Mouse (Mus musculus): Measurements from ENCODE around the gene Dynlt1f. TPM values are rescaled to one million over a fixed set of nuclear protein-coding genes. Genes with fewer than 3 reads are reported as not detected.
"Not testable (repeated sequence)": the region's sequence is repeated elsewhere in the genome, so short reads cannot be mapped to it uniquely, and the experiment has no call there.

Gene Dynlt1f
- polyA plus RNA-seq, 1 experiment from 2014 or later = 224 TPM

- H3K36me3 ChIP-seq (ENCODE audit: control insufficient read depth, insufficient read depth, low read length); H3K27me3 ChIP-seq (ENCODE audit: control insufficient read depth, insufficient read depth, low read depth, low read length); ATAC-seq; H3K4me2 ChIP-seq (ENCODE audit: low read length); H3K4me3 ChIP-seq (ENCODE audit: low read depth, low read length); H3K4me1 ChIP-seq (ENCODE audit: control insufficient read depth, insufficient read depth, low read length); H3K9me3 ChIP-seq (replicated peaks; ENCODE audit: control insufficient read depth, low read length, poor library complexity, severe bottlenecking); H3K9ac ChIP-seq (ENCODE audit: low read depth, low read length); H3K27ac ChIP-seq (ENCODE audit: low read length): not testable (repeated sequence)
- WGBS = no CpG with 5 or more reads among the region's 6 CpGs
These were observed 12.8 kb upstream of the Dynlt1f start for GRCm38 (mm10) chr17:6668522-6668921.

- not testable (repeated sequence) for H3K27me3 ChIP-seq (ENCODE audit: control insufficient read depth, insufficient read depth, low read depth, low read length); H3K9me3 ChIP-seq (replicated peaks; ENCODE audit: control insufficient read depth, low read length, poor library complexity, severe bottlenecking); H3K4me3 ChIP-seq (ENCODE audit: low read depth, low read length); H3K9ac ChIP-seq (ENCODE audit: low read depth, low read length); H3K4me1 ChIP-seq (ENCODE audit: control insufficient read depth, insufficient read depth, low read length); ATAC-seq; H3K27ac ChIP-seq (ENCODE audit: low read length); H3K4me2 ChIP-seq (ENCODE audit: low read length); H3K36me3 ChIP-seq (ENCODE audit: control insufficient read depth, insufficient read depth, low read length)
- WGBS = 99% methylated on average over 4 of the region's 5 CpGs
These were observed 9.7 kb upstream of the Dynlt1f start for GRCm38 (mm10) chr17:6665389-6665788.

- H3K27ac ChIP-seq (ENCODE audit: low read length); H3K4me2 ChIP-seq (ENCODE audit: low read length); H3K4me1 ChIP-seq (ENCODE audit: control insufficient read depth, insufficient read depth, low read length); H3K9ac ChIP-seq (ENCODE audit: low read depth, low read length); H3K36me3 ChIP-seq (ENCODE audit: control insufficient read depth, insufficient read depth, low read length); H3K9me3 ChIP-seq (replicated peaks; ENCODE audit: control insufficient read depth, low read length, poor library complexity, severe bottlenecking); H3K27me3 ChIP-seq (ENCODE audit: control insufficient read depth, insufficient read depth, low read depth, low read length); ATAC-seq; H3K4me3 ChIP-seq (ENCODE audit: low read depth, low read length): not testable (repeated sequence)
- WGBS = 58% methylated on average over 3 of the region's 3 CpGs
These were observed 7.1 kb upstream of the Dynlt1f start for GRCm38 (mm10) chr17:6662840-6663239.

- H3K9ac ChIP-seq (ENCODE audit: low read depth, low read length); H3K9me3 ChIP-seq (replicated peaks; ENCODE audit: control insufficient read depth, low read length, poor library complexity, severe bottlenecking): not testable (repeated sequence)
- 32% methylated on average over 6 of the region's 11 CpGs for WGBS
These were observed 5.6 kb upstream of the Dynlt1f start for GRCm38 (mm10) chr17:6661093-6661816.

GRCm38 (mm10) chr17:6660589-6660988 is 4.9 kb upstream of the Dynlt1f start:
- H3K9ac ChIP-seq (ENCODE audit: low read depth, low read length); H3K27ac ChIP-seq (ENCODE audit: low read length); H3K27me3 ChIP-seq (ENCODE audit: control insufficient read depth, insufficient read depth, low read depth, low read length); H3K4me3 ChIP-seq (ENCODE audit: low read depth, low read length); H3K4me1 ChIP-seq (ENCODE audit: control insufficient read depth, insufficient read depth, low read length); ATAC-seq; H3K36me3 ChIP-seq (ENCODE audit: control insufficient read depth, insufficient read depth, low read length); H3K4me2 ChIP-seq (ENCODE audit: low read length); H3K9me3 ChIP-seq (replicated peaks; ENCODE audit: control insufficient read depth, low read length, poor library complexity, severe bottlenecking): not testable (repeated sequence)
- WGBS = 69% methylated on average over 6 of the region's 6 CpGs

More at GRCm38 (mm10) chr17:6661093-6661816, 5.6 kb upstream of the Dynlt1f start:
- not testable (repeated sequence) for H3K27me3 ChIP-seq (ENCODE audit: control insufficient read depth, insufficient read depth, low read depth, low read length); H3K4me2 ChIP-seq (ENCODE audit: low read length); H3K4me1 ChIP-seq (ENCODE audit: control insufficient read depth, insufficient read depth, low read length); H3K4me3 ChIP-seq (ENCODE audit: low read depth, low read length); H3K27ac ChIP-seq (ENCODE audit: low read length); H3K36me3 ChIP-seq (ENCODE audit: control insufficient read depth, insufficient read depth, low read length); ATAC-seq

DNA sequence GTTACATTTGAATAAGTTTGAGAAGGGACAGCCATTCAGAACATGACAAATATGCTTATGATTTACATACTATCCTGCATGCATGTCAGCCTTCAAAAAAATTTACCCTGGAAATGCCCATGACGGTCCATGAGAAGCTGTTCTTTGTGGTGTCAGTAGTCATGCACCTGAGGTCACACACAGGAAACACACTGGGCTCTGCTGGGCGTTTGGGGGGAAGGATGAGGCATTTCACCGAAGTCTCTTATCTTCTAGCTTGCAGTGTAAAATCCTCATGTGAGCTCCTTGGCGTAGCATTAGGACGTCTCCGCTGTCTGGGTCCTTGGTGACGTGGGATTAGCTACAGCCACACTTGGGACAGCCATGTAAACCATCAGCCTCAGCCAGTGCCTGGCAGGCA is 3.1 kb upstream of the Dynlt1f start, which contains the start of gene Sytl3:
Gene Sytl3, plus strand, starts transcription at position 293 of the 400 bp plus-strand sequence.
- H3K27ac ChIP-seq (ENCODE audit: low read length); ATAC-seq; H3K36me3 ChIP-seq (ENCODE audit: control insufficient read depth, insufficient read depth, low read length); H3K4me2 ChIP-seq (ENCODE audit: low read length); H3K9me3 ChIP-seq (replicated peaks; ENCODE audit: control insufficient read depth, low read length, poor library complexity, severe bottlenecking); H3K4me3 ChIP-seq (ENCODE audit: low read depth, low read length); H3K27me3 ChIP-seq (ENCODE audit: control insufficient read depth, insufficient read depth, low read depth, low read length); H3K4me1 ChIP-seq (ENCODE audit: control insufficient read depth, insufficient read depth, low read length); H3K9ac ChIP-seq (ENCODE audit: low read depth, low read length): not testable (repeated sequence)
- 91% methylated on average over 4 of the region's 7 CpGs for WGBS

DNA sequence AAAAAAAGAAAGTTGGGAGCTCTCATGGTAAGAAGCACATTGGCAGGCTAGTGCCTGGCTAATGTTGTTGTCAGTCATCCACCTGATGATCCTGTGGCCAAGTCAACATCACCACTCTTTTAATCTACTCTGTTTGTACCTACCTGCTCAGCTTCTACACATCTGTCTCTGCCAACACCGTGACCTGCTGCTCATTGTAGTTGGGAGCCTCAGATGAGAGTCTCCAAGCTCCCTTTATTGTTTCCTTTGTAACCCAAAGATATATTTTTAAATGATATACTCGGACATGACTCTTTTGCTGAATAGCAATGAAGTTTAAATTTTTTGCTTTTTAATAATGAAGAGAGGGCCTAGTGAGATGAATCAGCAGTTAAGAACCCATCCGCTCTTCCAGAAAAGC is 771 bp upstream of the Dynlt1f start:
- H3K27ac ChIP-seq (ENCODE audit: low read length); H3K36me3 ChIP-seq (ENCODE audit: control insufficient read depth, insufficient read depth, low read length); ATAC-seq; H3K27me3 ChIP-seq (ENCODE audit: control insufficient read depth, insufficient read depth, low read depth, low read length); H3K4me3 ChIP-seq (ENCODE audit: low read depth, low read length); H3K4me2 ChIP-seq (ENCODE audit: low read length); H3K9ac ChIP-seq (ENCODE audit: low read depth, low read length); H3K4me1 ChIP-seq (ENCODE audit: control insufficient read depth, insufficient read depth, low read length); H3K9me3 ChIP-seq (replicated peaks; ENCODE audit: control insufficient read depth, low read length, poor library complexity, severe bottlenecking): not testable (repeated sequence)
- WGBS = 95% methylated on average over 1 of the region's 3 CpGs

DNA sequence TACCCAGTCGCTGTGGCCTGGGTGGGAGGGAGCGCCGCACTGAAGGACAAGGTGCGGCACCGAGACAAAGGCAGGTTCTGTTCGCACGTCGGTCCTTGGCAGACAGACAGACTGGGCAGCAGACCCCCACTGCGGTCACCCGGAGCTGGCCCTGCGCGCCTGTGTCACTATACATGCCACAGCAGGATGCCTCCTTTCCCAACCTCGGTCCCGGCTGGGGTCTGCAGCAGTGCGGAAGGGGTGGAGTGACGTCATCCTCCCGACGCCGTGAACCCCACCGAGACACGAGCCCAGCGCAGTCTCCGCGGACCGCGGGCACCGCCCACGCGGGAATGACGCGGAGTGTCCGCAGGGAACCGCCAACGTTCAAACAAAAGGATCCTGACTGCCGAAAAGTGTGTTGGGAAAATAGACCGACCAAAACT is 601 bp downstream of the Dynlt1f start:
- not testable (repeated sequence) for H3K4me1 ChIP-seq (ENCODE audit: control insufficient read depth, insufficient read depth, low read length)
- WGBS = 1% methylated on average over 32 of the region's 36 CpGs
- peak; percentile 93 for ATAC-seq

GRCm38 (mm10) chr17:6653341-6653946 is 2.3 kb downstream of the Dynlt1f start:
- not testable (repeated sequence) for H3K9ac ChIP-seq (ENCODE audit: low read depth, low read length); H3K27me3 ChIP-seq (ENCODE audit: control insufficient read depth, insufficient read depth, low read depth, low read length); H3K36me3 ChIP-seq (ENCODE audit: control insufficient read depth, insufficient read depth, low read length); ATAC-seq; H3K27ac ChIP-seq (ENCODE audit: low read length); H3K4me2 ChIP-seq (ENCODE audit: low read length); H3K4me1 ChIP-seq (ENCODE audit: control insufficient read depth, insufficient read depth, low read length); H3K9me3 ChIP-seq (replicated peaks; ENCODE audit: control insufficient read depth, low read length, poor library complexity, severe bottlenecking); H3K4me3 ChIP-seq (ENCODE audit: low read depth, low read length)
- 75% methylated on average over 4 of the region's 5 CpGs for WGBS

More for the DNA sequence above, 601 bp downstream of the Dynlt1f start:
- H3K36me3 ChIP-seq (ENCODE audit: control insufficient read depth, insufficient read depth, low read length); H3K9me3 ChIP-seq (replicated peaks; ENCODE audit: control insufficient read depth, low read length, poor library complexity, severe bottlenecking); H3K27me3 ChIP-seq (ENCODE audit: control insufficient read depth, insufficient read depth, low read depth, low read length): not testable (repeated sequence)
- H3K4me2 ChIP-seq (ENCODE audit: low read length) = peak overlapping the region; percentile 39
- H3K27ac ChIP-seq (ENCODE audit: low read length) = peak overlapping the region; percentile 90
- peak overlapping the region; percentile 64 for H3K9ac ChIP-seq (ENCODE audit: low read depth, low read length)
- H3K4me3 ChIP-seq (ENCODE audit: low read depth, low read length) = peak overlapping the region; percentile 42

All from midbrain, embryonic 16.5 days (tissue).